Mouse (Mus musculus) left cerebral cortex, adult 6 months (tissue): ENCODE measurements around the gene Gm9507. TPM values are rescaled to one million over a fixed set of nuclear protein-coding genes. Genes with fewer than 3 reads are reported as not detected.

Source experiments
- long read RNA-seq, 2 experiments: library from polyadenylated mRNA; unstranded; transcript quantifications; one replicate each; pipeline ENCODE4 v2.0.0; 2019 to 2020
- polyA plus RNA-seq: library from polyadenylated mRNA; unstranded; fragments of <200 nt; fragmentation: Nextera tagmentation; gene quantifications from 2 replicates; pipeline ENCODE4 v1.2.3, GENCODE M21; 2021

The Gm9507 gene
- not detected in 2 replicates for polyA plus RNA-seq
- long read RNA-seq, experiment 1: 0 reads
- long read RNA-seq, experiment 2: 0 reads

GRCm38 (mm10) chr10:77811743-77812142, at the start of gene Gm9507:
TSS of gene Gm9507 (minus strand) at chr10:77811843.

GRCm38 (mm10) chr10:77852559-77852958, 40.9 kb upstream of the Gm9507 start, which contains the start of gene Gm10318:
TSS of gene Gm10318 (plus strand) at chr10:77852859.

GRCm38 (mm10) chr10:77846503-77846902, 34.9 kb upstream of the Gm9507 start, which contains the start of gene Gm36176:
TSS of gene Gm36176 (plus strand) at chr10:77846803.

GRCm38 (mm10) chr10:77835647-77836046, 24.0 kb upstream of the Gm9507 start, which contains the start of gene Krtap10-10:
TSS of gene Krtap10-10 (plus strand) at chr10:77835947.

GRCm38 (mm10) chr10:77826951-77827350, 15.3 kb upstream of the Gm9507 start, which contains the start of gene Krtap10-4:
TSS of gene Krtap10-4 (minus strand) at chr10:77827095.

GRCm38 (mm10) chr10:77814382-77814781, 2.7 kb upstream of the Gm9507 start, which contains the start of gene Gm2696:
TSS of gene Gm2696 (plus strand) at chr10:77814682.

GRCm38 (mm10) chr10:77798921-77799508, 12.6 kb downstream of the Gm9507 start, which contains the start of gene Gm19668:
TSS of gene Gm19668 (minus strand) at chr10:77799133.

GRCm38 (mm10) chr10:77794976-77795375, 16.7 kb downstream of the Gm9507 start, which contains the start of gene Gm9639:
TSS of gene Gm9639 (minus strand) at chr10:77795076.

GRCm38 (mm10) chr10:77787876-77788275, 23.8 kb downstream of the Gm9507 start, which contains the start of gene Gm7137:
TSS of gene Gm7137 (minus strand) at chr10:77788200.

GRCm38 (mm10) chr10:77782442-77782841, 29.2 kb downstream of the Gm9507 start, which contains the start of gene Gm3250:
TSS of gene Gm3250 (minus strand) at chr10:77782542.

GRCm38 (mm10) chr10:77776844-77777243, 34.8 kb downstream of the Gm9507 start, which contains the start of gene Gm7138:
TSS of gene Gm7138 (minus strand) at chr10:77776944.

GRCm38 (mm10) chr10:77771225-77771624, 40.4 kb downstream of the Gm9507 start, which contains the start of gene Gm3238:
TSS of gene Gm3238 (minus strand) at chr10:77771325.

Other genes starting within 250 kb of the Gm9507 start
- gene Pttg1ip, start 230.1 kb downstream of the Gm9507 start, polyA plus RNA-seq: 56.3 and 68.9 TPM in 2 replicates
- gene Sumo3, start 205.7 kb downstream of the Gm9507 start, polyA plus RNA-seq: 157 and 188 TPM in 2 replicates
- gene Gm49325, start 205.6 kb downstream of the Gm9507 start, polyA plus RNA-seq: 1.9 and 10.3 TPM in 2 replicates
- gene Ube2g2, start 189.6 kb downstream of the Gm9507 start, polyA plus RNA-seq: 50.9 and 59.2 TPM in 2 replicates
- gene Tspear, start 125.3 kb downstream of the Gm9507 start, polyA plus RNA-seq: 0.20 TPM in 2 replicates
- not detected in 2 replicates for gene Gm19402, start 121.1 kb downstream of the Gm9507 start, polyA plus RNA-seq
- not detected in 2 replicates for gene Gm9508, start 114.6 kb downstream of the Gm9507 start, polyA plus RNA-seq
- not detected in 2 replicates for gene Gm10272, start 105.2 kb downstream of the Gm9507 start, polyA plus RNA-seq
- not detected in 2 replicates for gene Gm10024, start 100.4 kb downstream of the Gm9507 start, polyA plus RNA-seq
- gene Gm10142, start 96.0 kb downstream of the Gm9507 start, polyA plus RNA-seq: not detected in 2 replicates
- gene Krtap12-1, start 91.2 kb downstream of the Gm9507 start, polyA plus RNA-seq: not detected in 2 replicates
- gene Gm10100, start 85.4 kb downstream of the Gm9507 start, polyA plus RNA-seq: not detected in 2 replicates
- not detected in 2 replicates for gene Gm18596, start 69.2 kb downstream of the Gm9507 start, polyA plus RNA-seq
- not detected in 2 replicates for gene Gm9736, start 60.5 kb downstream of the Gm9507 start, polyA plus RNA-seq
- not detected in 2 replicates for gene Gm3233, start 52.2 kb downstream of the Gm9507 start, polyA plus RNA-seq
- not detected in 2 replicates for gene Gm3238, start 40.5 kb downstream of the Gm9507 start, polyA plus RNA-seq
- not detected in 2 replicates for gene Gm7138, start 34.9 kb downstream of the Gm9507 start, polyA plus RNA-seq
- not detected in 2 replicates for gene Gm3250, start 29.3 kb downstream of the Gm9507 start, polyA plus RNA-seq
- gene Gm7137, start 23.6 kb downstream of the Gm9507 start, polyA plus RNA-seq: not detected in 2 replicates
- gene Gm9639, start 16.8 kb downstream of the Gm9507 start, polyA plus RNA-seq: not detected in 2 replicates
- gene Gm19668, start 12.7 kb downstream of the Gm9507 start, polyA plus RNA-seq: not detected in 2 replicates
- gene Gm2696, start 2.8 kb upstream of the Gm9507 start, polyA plus RNA-seq: not detected in 2 replicates
- not detected in 2 replicates for gene Krtap10-4, start 15.3 kb upstream of the Gm9507 start, polyA plus RNA-seq
- gene Krtap10-10, start 24.1 kb upstream of the Gm9507 start, polyA plus RNA-seq: not detected in 2 replicates
- not detected in 2 replicates for gene Gm36176, start 35.0 kb upstream of the Gm9507 start, polyA plus RNA-seq
- gene Gm10318, start 41.0 kb upstream of the Gm9507 start, polyA plus RNA-seq: not detected in 2 replicates
- not detected in 2 replicates for gene Gm3285, start 50.1 kb upstream of the Gm9507 start, polyA plus RNA-seq
- 4.8 TPM in 2 replicates for gene Lrrc3, start 90.7 kb upstream of the Gm9507 start, polyA plus RNA-seq
- gene Trpm2, start 158.7 kb upstream of the Gm9507 start, polyA plus RNA-seq: 3.8 and 4.0 TPM in 2 replicates
- 38.1 and 47.5 TPM in 2 replicates for gene 1810043G02Rik, start 166.7 kb upstream of the Gm9507 start, polyA plus RNA-seq
- gene Pfkl, start 198.2 kb upstream of the Gm9507 start, polyA plus RNA-seq: 67.7 and 71.8 TPM in 2 replicates
- 0.84 TPM in 1 of 2 replicates, not detected in the other for gene Dnmt3l, start 230.1 kb upstream of the Gm9507 start, polyA plus RNA-seq
- not detected in 2 replicates for gene Aire, start 231.8 kb upstream of the Gm9507 start, polyA plus RNA-seq